Mouse (Mus musculus) heart, adult 2 months (tissue): ENCODE measurements around the gene Itga1.

Source experiments
- CTCF ChIP-seq: fragments of 200-600 bp; IDR thresholded peaks from 2 replicates; pipeline ENCODE4 v1.8.1; 2022; ENCODE audit warnings: antibody characterized with exemption, mild to moderate bottlenecking, moderate library complexity
- EP300 ChIP-seq: fragments of 200-500 bp; IDR thresholded peaks from 2 replicates; pipeline ENCODE4 v1.6.1; 2011; ENCODE audit warnings: low read depth, low read length, control low read depth; ENCODE audit not compliant: insufficient read depth
- POLR2A ChIP-seq: fragments of 200-500 bp; IDR thresholded peaks from 2 replicates; pipeline ENCODE4 v1.6.1; 2011; ENCODE audit warnings: mild to moderate bottlenecking, low read depth, low read length, control low read depth; ENCODE audit not compliant: insufficient read depth

DNA sequence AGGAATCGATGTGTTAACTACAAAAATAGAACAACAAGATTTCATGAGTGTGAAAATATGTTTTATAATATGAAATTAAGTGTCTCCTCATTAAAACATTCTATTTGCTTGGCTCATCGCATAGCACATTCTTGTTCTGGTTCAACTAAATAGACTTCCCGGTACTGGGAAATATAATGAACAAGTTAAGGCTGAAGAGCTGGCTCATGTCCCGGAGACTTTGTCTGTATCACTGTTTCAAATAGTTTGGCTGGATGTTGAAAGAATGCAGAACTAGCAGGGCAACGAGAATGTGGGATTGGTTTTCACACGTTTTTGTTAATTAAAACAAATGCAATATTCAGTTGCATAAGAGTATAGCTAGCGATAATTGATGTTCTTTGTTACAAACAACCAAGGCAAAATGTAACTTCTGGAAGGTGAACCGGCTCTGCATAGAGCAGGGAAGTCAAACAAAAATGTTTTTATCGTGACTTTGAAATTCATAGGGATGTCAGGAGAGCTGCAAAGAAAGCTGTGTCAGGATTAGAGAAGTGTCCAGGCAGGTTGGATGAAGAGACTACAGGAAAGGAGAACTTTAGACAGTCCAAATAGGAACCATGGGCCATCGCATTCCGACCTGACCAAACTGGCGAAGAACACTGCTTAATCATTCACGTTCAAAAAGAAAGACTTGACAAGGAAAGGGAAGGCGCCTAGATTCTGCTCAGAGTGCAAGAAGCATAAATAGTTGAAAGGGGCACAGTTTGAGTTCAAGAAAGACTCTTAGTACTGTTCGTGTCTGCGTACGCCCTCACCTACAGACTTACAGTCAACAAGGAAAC lies 70.4 kb downstream of the Itga1 start:
- TF ChIP-seq CTCF (no peak), POLR2A (no peak), EP300 (no peak)
